Mouse (Mus musculus) spleen, adult 2 months (tissue): ENCODE data around the gene Erich6.

Experiments
- CTCF ChIP-seq: fragments of 200-500 bp; IDR thresholded peaks from 2 replicates; pipeline ENCODE4 v1.5.1; 2011; ENCODE audit warnings: mild to moderate bottlenecking, inconsistent platforms; ENCODE audit not compliant: insufficient read depth, insufficient read length, insufficient replicate concordance; ENCODE audit errors: extremely low read depth
- POLR2A ChIP-seq: fragments of 200-500 bp; IDR thresholded peaks from 2 replicates; pipeline ENCODE4 v1.6.1; 2011; ENCODE audit warnings: low read depth, low read length, inconsistent platforms

- TF ChIP-seq POLR2A (no peak), CTCF (no peak)
Observed at GRCm38 (mm10) chr3:58582297-58582696, 54.7 kb downstream of the Erich6 start.
